In genomic region chr10:17722653-17723410, GRCm38 (mm10) we compare ENCODE assay signal across 8 mouse cellular contexts. TPM values are rescaled to one million over a fixed set of nuclear protein-coding genes. Genes with fewer than 3 reads are reported as not detected.
DNase-seq lines count a peak whose midpoint lies in the region; ATAC-seq and TF ChIP-seq lines count a peak whose summit lies in the region.

Cited2 (plus strand) TSS chr10:17723218.

- peak; percentile 83 for DNase-seq in Patski (ENCODE audit: low read depth, low spot score)
- DNase-seq in cerebellum, postnatal 14 days = peak; percentile 100
- peak; percentile 100 for DNase-seq in frontal cortex, postnatal 25 days (ENCODE audit: low spot score in 2 of 2)
- DNase-seq in hindbrain, embryonic 14.5 days (ENCODE audit: low spot score) = peak; percentile 98
- DNase-seq in layer of hippocampus, postnatal 36 days = peak; percentile 98 to 99
- peak; percentile 97 for DNase-seq in lung, postnatal 36 days
- peak; percentile 97 for DNase-seq in retina, postnatal 1 day
- DNase-seq in urinary bladder, adult 18-20 months (ENCODE audit: low spot score in 2 of 2) = peak; percentile 97 to 100

- peak within 1 kb of the TSS; percentile 99 for H3K27ac ChIP-seq in hindbrain, embryonic 14.5 days

- H3K27me3 ChIP-seq in Patski = no peaks in the 10 kb centered on the region
- H3K27me3 ChIP-seq in hindbrain, embryonic 14.5 days (ENCODE audit: control insufficient read depth, insufficient read depth, low read length) = no peaks in the 10 kb centered on the region

- peak within 1 kb of the TSS; percentile 72 for H3K4me2 ChIP-seq in hindbrain, embryonic 14.5 days (replicated peaks)

- 0 out of 2 replicates have a peak, but pooled peaks cover 6% of the 10 kb centered on the region for H3K36me3 ChIP-seq in hindbrain, embryonic 14.5 days (replicated peaks; ENCODE audit: control insufficient read depth, insufficient read depth)

- peak; percentile 61 for ATAC-seq in Patski
- peak; percentile 85 for ATAC-seq in hindbrain, embryonic 14.5 days (ENCODE audit: low FRiP score)

- under 1% methylated on average over 55 of the region's 55 CpGs for WGBS in hindbrain, embryonic 14.5 days

- H3K9ac ChIP-seq in hindbrain, embryonic 14.5 days = peak within 1 kb of the TSS; percentile 96

- no peak for TF ChIP-seq CTCF in Patski (IDR thresholded peaks at IDR 0.05)

- no peaks in the 10 kb centered on the region for H3K9me3 ChIP-seq in hindbrain, embryonic 14.5 days (ENCODE audit: control insufficient read depth, low read length)

- H3K4me1 ChIP-seq in hindbrain, embryonic 14.5 days (replicated peaks; ENCODE audit: control insufficient read depth, insufficient read depth, low read length) = peaks cover 28% of the 10 kb centered on the region; the same call in 1 of the 2 replicates

- CTCF ChIA-PET in Patski (lab: Charles Lee) = interaction anchor here (0.8 to 1.6 kb wide), 6 partner anchors 14 to 710 kb away, joined by 3 to 4 read pairs (median 3); no protein-coding TSS in a partner anchor

- in situ Hi-C loops in Patski (cut with MboI; ENCODE audit: low pct_unique_long_range_greater_than_20kb) = loop anchor here (5.0 to 10.0 kb wide), 5 partner anchors 548 to 1218 kb away; no protein-coding TSS in a partner anchor

- peak within 1 kb of the TSS; percentile 84 for H3K4me3 ChIP-seq in hindbrain, embryonic 14.5 days (replicated peaks; ENCODE audit: low read length)

- POLR2A ChIA-PET in Patski (lab: Charles Lee) = interaction anchor here (0.5 to 3.2 kb wide), 6 partner anchors 9 to 211 kb away, joined by 3 to 11 read pairs (median 4); no protein-coding TSS in a partner anchor

RNA-seq across cellular contexts. Expression of gene Cited2, which starts in this region (rescaled TPM):
- 163 TPM for polyA plus RNA-seq in Patski (2021)
- polyA plus RNA-seq in hindbrain, embryonic 14.5 days (2014; fragmentation: Nextera tagmentation; extraction: Ambion mirVana) = 82.2 and 85.3 TPM in 2 replicates
- 10 to 100 TPM; 38.8 to 39.7 TPM for total RNA-seq in layer of hippocampus, postnatal 36 days (2021)

Comparison
In these comparisons a context has a peak if more than half of its experiments do, and no peak if none do; other contexts are left out.
1. Peak in every context shown above with its lines: DNase-seq, ATAC-seq, H3K4me3 ChIP-seq and H3K27ac ChIP-seq.